Mouse (Mus musculus) natural killer cell, adult 2 months (primary cell): Measurements from ENCODE around the gene Agbl3.
A peak's percentile ranks its signal among the peaks of the same experiment; 100 is the strongest.

Experiments used
- DNase-seq, 2 experiments: peaks; one replicate each; pipeline ENCODE4 v3.0.0; 2022; ENCODE audit warnings: low spot score in 2 of 2

The Agbl3 gene

DNA sequence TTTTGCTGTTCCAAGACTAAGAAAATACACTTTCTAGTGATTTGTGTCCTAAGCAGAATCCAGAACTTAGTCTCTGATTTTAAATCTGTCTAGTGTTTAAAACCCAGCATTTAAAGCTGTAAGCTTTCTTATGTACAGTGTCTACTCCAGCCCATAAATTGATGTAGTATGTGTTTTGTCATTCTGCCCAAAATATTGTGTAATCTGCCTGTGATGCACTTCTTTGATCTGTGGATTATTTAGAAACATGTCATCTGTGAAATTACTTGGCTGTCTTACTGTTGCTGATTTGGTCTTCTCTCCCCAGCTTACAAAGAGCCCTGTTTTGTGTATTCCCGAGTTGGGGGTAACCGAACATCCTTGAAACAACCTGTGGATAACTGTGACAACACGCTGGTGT lies 17.7 kb downstream of the Agbl3 start:
- DNase-seq = no peak

DNA sequence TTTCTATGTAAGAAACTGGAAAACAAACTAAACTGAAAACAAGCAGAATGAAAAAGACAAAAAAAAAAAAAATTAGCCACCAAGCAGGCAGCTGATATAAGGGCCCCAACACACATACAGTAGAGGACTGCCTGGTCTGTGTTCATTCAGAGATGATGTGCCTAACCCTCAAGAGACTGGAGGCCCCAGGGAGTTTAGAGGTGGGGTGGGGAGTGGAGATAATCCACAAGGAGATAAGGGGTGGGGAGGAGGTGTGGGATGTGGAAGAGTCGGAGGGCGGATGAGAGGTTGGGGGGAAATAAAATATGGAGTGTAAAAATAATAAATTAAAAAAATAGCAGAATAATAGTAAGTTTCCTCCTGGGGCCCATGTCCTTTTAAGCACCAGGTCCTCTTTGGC lies 25.4 kb downstream of the Agbl3 start:
- no peak for DNase-seq

DNA sequence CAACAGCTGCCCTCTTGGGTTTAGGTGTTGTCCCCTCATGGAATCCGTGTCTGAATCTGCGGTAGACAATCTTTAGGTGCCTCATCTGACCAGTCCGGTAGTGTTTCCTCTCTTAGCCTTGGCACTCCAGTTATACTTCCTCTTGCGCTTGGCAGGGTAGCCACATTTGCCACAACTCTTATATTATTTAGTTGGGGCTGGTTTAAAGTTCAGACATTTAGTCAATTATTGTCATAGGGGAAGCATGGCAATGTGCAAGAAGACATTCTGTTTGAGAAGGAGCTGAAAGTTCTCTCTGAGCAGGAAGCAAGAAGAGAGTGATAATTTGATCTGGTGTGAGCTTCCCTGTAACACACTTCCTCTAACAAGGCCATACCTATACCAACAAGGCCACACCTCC lies 30.4 kb downstream of the Agbl3 start:
- DNase-seq = no peak

DNA sequence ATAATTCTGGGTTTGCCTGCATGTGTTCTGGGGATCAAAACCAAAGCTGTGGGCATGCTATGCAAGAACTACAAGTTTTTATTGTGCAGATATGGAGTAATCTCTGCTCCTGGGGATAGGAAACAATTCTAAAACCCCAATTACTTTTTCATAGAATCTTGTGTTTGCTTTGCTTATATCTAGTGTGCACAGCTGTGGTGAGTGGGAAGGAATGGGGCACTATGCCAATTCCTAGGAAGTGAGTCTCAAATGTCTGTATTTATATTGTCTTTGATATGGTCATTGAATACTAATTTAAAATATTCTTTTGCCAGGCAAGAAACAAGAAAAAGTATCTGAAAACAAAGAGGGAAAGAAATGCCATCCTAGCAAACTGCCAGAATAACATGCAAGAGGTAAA lies 44.2 kb downstream of the Agbl3 start:
- no peak for DNase-seq

DNA sequence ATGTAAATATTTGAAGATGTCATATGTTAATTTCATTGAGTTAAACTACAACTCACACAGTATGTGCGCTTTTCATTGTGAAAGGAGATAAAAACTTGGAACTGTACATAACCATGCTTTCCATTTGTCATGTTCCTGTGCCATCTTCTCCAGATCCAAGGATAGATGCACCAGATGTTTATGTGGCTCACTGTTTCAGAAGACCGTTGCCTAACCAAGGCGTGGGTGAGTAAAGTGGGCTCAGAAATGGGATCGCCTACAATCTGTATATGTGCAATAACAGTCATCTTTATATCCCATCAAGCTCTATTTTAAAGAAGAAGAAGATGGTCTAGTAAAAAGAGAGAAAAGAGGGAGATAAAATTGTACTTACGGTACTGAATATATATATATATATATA lies 52.1 kb downstream of the Agbl3 start:
- DNase-seq = no peak

DNA sequence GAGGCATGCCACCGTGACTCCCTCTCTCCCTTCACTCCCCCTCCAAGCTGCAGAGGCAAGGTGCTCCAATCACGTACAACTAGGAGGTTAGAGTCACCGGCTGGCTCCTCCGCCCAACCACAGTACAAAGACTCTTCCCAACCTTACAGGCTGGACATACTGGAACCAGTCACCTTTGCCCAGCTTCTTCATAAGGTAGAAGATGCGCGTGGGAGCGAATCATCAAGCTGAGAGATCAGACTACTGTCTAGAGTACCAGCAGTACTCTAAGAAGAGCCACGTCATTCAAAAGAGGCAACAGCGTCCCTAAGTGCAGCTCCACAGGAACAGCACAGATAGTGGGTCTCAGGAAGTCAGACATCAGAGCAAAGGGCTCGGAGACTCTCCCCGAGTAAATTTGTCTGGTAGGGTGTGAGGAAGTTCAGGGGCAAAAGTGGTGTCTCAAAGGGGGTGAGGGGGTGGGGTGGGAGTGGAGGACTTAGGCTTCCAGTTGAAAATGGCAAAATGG lies 81.4 kb downstream of the Agbl3 start:
- DNase-seq = no peak

DNA sequence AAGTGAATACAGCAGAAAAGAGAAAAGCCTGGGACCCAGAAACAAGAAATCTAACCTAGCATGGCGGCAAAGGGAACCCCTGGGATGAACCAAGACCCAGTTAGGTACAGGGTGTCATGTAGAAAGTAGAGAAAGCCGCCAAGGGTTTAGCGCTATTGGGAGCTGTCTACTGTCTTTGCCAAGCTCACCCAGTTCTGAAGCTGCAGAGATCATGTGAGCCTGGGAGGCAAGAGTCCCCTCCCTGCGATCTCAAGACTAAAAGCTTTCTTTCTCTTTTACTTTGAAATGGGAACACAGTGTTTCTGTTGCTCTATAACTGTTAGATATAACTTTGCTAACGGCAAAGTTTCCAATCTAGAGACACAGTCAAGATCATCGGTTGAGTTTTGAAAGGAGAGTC lies 82.1 kb downstream of the Agbl3 start:
- DNase-seq = peak; percentile 42 to 51

DNA sequence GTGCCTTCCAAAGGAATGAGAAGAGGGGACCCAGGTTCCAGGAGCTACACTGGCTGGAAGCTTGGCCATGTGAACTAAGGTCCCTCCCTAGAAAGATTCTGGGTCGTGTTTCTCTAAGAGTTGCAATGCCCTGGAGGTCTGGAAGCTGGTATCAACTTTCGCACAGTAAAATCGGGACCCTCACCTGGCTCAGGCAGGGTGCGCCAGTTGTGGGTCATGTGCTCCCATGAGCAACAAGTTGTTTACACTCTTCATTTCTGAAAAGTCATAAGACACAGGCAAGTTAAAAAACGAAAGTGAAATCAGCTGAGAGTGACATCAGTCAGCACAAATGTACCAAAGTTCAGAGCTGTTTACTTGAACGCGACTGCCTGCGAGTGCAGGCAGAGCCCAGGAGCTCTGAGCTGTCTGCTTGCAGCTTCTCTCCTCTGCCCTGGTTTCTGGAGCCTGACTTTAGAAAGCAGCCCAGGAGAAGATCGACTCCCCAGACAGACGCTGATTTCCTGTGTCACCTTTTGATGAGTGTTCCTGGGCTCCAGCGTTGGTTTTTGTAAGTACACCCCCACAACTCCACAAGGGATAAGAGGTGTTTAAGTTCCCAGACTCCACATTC lies 82.7 kb downstream of the Agbl3 start, which contains the start of gene Tmem140:
Tmem140 (plus strand) TSS at position 356 of the 613 bp plus-strand sequence.
- DNase-seq = peak; percentile 65 to 68

DNA sequence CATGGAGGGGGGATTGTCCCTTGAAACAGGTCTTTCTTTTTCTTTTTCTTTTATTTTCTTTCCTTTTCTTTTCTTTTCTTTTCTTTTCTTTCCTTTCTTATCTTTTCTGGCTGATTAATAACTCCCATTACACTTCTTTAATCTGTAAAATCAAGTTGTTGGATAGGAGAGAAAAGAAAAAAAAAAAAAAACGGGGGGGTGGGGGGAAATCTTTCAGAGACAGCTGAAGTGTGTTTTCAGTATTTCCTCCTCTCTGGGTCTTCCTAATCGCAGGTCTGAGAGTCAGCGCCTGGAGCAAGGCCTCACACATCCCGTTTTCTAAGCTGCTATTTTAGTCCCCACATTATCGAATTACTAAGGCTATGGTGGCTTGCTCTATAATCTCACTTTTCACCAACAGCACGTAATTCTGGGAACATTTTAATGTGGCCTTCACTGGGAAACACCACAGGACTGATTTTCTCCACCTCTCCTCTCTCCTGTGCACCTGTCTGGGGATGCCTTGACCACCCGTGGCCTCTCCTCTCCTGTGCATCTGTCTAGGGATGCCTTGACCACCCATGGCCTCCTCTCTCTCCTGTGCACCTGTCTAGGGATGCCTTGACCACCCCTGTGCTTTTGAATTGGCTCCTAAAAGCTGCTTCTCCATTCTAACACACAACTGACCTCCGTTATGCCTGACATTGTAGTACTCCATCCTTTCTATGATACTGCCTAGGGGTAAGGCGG lies 83.7 kb downstream of the Agbl3 start:
- no peak for DNase-seq

DNA sequence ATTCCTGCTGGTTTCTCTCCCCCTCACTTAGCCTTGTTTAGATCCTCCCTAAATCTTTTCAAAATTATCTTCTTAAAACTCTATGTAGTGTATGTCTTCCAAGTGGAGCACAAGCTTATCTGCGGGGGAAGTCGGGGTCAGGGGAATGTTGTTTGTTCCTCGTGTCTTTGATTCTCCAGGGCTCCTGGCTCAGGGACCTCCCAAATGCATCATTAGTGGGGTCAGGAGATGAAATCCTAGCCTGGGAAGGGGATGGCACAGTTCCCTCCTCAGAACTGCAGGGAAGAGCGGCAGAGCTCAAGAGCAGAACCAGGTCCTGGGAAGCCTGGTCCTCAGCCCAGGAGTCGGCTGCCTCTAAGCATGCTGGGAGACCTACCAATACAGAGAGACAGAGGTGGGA lies 85.0 kb downstream of the Agbl3 start:
- no peak for DNase-seq

DNA sequence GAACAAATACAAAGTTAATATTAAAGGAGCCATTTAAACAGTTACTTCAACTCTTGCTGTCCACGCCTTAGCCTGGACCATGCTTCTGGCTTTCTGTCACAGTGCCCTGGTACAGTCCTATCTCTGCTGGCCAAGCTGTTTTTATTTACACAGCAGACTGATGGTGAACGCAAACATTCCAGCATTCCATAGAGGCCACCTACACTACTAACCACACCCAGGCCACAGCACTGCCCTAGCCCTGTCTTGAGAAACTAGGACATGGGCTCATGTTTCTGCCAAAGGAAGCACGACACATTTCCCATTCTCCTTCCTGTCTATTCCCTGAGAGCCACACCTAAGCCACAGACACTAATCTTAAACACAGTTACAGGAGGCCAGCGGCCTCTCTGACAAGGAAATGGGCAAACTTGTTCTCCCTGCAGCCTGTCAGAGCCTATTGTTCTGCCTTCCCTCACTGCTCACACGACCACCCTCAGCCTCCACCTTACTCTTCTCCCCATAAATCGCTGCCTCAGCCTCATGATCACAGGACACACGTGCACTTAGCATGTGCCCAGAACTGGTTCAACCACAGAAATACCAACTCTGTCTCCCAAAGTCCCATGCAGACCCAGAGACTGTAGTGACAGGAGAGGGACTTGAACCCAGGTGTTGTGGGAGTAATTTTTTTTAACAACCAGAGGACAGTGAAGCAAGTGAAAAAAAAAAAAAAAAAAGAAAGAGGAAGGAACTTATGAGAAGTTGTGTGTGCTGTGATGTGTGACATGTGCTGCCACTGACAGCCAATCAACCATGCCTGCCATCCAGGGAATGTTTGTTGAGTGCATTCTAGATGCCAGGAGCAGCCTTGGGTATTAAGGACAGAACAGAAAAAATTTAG lies 85.7 kb downstream of the Agbl3 start:
- DNase-seq = no peak

DNA sequence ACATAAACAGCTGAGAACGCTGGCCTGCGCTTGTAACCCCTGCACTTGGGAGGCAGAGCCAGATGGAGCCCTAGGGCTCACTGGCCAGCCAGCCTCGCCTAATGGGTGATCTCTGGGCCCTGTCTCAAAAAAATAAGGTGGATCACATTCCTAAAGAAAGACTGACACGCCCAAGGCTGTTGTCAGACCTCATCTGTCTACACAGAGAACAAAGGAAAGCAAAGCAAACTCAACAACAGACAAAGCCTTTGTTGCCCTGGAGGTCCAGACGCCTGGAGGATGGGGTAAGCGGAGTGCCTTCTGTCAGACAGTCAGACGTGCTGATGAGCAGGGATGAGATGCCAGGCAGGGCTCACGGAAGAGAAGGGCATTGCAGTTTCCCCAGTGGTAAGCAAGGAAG lies 86.6 kb downstream of the Agbl3 start:
- no peak for DNase-seq

DNA sequence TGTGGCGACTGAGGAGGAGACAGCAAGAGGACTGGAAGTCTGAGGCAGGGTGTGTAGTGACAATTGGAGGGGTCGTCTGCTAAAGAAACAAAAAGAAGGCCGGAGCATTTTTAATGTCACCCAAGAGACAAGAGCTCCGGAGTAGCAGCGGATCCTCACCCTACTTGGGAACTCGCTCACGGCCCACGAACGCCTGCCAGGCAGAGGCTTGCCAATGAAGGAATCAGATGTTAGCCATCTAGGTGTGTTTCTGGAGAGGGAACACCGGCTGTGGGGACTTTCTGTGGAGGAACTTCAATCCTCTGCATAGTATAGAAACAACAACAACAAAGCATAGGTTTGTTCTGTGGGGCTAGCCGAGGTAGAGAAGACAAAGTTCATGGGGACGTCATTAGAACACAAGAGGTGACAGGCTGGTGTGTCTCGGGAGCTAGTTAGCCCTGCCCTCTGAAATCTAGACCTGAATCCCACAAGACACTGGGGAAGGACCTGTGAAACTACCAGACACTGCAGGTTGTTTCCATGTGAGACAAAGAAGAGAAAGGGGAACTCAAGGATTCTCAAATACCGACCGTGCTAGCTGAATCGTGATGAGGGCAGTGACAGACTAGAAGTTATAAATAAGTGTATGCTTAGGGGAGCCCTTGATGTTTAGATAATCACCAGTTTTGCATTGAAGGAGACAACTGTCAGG lies 87.2 kb downstream of the Agbl3 start:
- no peak for DNase-seq

DNA sequence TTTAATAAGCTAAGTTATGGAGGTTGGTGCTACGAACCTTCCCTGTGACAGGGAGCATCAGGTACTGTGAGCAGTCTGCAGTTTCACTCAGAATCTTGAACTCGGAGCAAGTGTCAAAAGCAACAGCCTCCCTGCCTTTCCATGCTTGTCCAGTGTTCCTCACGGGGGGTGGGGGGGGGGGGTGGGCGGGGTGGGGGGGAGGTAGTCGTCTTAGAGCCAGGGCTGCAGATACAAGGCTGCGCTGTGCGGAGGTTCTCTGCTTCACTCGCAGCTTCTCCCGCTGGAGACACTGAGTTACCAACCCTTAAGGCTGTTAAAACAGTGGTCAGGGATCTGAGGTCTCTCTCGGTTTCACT lies 87.7 kb downstream of the Agbl3 start:
- DNase-seq = no peak

DNA sequence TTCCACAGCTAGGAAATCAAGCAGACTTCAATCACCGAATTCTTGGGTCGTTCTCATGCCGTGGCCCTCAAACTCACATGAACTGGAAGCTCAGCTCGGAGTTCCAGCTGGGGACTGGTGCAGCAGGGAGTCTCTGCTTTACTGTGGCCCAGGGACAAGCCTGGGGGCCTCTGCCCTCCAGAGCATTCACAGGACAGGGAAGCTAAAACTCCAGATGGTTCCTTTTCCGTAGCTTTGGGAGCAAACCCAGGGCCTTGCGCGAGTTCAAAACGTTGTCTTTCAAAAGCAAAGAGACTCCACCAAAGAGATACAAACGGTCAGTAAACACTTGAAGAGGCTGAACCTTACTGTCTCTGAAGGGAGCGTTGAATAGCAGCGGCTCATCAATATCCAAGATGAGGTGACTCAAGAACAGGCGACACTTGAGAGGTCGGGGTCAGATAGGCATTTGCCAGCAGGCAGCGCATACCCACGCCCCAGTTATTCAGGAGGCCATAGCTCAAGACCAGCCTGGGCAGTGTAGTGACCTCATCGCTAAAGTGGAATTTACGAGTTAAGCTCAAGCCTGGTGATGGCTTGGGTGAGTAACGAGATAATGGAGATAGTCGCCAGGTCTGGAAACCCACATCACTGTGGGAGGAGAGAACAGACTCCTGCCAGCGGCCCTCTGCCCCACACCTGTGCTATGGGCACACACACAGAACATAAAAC lies 88.4 kb downstream of the Agbl3 start:
- no peak for DNase-seq

DNA sequence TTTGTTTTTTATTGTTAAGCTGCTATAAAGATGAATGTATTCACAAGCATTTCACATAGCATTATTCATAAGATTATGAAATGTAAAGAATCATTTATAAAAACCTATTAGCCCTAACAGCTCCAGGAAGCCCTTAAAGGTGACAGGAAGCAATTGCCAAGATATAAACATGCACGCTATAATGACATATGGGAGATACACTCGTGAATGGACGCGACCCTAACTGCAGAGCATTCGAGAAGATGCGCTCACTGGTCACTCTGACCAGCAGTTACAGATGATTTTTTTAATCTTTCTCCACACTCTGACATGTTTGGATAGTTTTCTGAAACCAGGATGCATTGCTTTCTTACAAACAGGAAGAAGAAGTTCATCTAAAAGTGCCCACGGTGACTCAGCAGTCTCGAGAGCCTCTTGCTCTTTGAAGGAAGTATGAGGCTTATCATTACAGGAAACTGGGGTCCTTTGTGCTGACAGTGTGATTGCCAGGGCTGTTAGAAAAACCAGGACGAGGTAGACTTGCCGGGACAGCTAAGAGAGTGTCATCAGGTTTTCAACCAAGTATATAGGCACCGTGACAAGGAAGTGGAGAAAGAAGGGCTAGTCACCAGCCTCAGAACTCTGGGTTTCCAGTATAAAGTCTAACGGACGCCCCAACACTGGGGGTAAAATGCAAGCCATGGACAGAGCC lies 89.1 kb downstream of the Agbl3 start:
- peak; percentile 48 for DNase-seq

DNA sequence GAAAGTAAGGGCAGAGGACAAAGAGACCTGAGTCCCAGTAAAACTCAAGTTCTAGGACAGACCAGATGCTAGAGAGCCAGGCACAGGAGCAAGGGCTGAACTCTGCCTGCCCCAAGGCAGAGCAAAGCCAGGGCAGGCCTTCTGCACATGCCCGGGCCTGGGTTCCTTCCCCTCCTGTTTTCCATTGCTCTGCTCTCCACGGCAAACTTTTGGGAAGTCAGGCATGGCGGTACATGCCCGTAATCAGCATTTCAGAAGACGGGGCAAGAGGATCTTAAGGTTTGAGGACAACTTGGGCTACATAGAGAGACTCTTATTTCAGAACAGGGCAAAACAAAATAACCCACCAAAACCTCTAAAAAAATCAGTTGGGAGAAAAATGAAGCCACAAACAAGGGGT lies 89.9 kb downstream of the Agbl3 start:
- no peak for DNase-seq

DNA sequence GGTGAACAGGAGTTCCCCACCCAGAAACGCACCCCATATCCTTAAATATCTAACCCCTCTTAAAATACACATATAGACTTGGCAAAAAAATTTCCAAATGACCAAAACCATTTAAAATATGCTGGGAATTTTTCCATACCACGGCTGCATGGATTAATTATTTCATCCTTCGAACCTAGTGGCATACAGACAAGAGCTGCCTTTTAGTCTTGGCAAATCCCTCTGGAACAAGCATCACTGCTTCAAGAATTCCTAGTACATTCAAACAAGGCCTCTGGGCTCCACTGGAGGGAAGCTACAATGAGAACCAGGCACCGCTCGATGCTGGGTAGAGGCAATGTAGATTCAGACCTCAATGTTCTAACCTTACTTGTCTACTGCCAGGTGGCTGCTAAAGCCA lies 90.5 kb downstream of the Agbl3 start:
- DNase-seq = no peak

DNA sequence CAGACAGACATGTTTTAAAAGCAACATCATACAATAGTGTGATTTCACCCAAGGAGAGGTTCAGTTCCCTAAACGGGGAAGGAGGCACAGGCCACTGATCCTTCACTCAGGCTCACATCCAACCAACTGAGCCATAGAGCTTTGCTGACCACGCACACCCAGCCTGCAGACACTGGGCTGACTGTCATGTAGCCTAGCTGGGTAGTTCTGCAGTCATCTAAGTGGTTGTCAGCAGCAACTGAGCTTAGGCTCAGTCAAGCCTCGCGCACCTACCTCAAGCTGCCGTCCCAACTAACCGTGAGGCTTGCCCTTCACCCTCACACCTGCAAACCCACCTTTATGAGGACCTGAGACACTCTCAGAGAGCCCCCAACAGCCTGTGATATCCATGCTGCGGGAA lies 91.7 kb downstream of the Agbl3 start:
- DNase-seq = no peak

DNA sequence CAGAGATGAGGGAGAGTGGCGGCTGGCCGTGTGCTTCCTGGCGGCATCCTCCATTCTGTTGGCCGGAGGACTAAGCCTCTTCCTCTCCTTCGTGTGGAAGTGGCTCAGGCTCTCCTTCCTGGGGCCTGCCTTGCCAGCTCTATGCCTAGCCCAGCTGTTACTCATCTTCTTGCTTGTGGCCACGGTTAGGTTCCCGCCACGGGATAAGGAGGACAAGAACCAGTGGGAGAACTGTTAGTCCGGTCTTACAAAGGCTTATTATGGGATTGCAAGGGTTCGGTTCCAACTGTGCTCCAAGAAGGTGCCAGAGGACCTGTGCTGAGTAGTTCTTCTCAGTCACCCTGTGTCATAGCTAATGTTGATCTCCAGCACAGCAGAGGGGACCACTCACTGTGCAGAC lies 92.6 kb downstream of the Agbl3 start:
- DNase-seq = no peak
